Mouse (Mus musculus): ENCODE data around the gene Otud5.
"Not testable (repeated sequence)": the region's sequence is repeated elsewhere in the genome, so short reads cannot be mapped to it uniquely, and the experiment has no call there.

GRCm38 (mm10) chrX:7815016-7815415 lies 26.1 kb upstream of the Otud5 start:
- TF ChIP-seq CTCF (IDR thresholded peaks at IDR 0.05; ENCODE audit: low read depth) = peak; percentile 74
- TF ChIP-seq EP300 (IDR thresholded peaks at IDR 0.05; ENCODE audit: low read depth) = not testable (repeated sequence)

Measured in liver, embryonic 14.5 days (tissue).